Mouse (Mus musculus): ENCODE data around the gene Gm17387.

GRCm38 (mm10) chr7:141011238-141011770 lies 17.6 kb upstream of the Gm17387 start:
- no peak for TF ChIP-seq POLR2A (IDR thresholded peaks at IDR 0.05; ENCODE audit: insufficient read depth, low read depth, low read length)
- TF ChIP-seq CTCF (IDR thresholded peaks at IDR 0.05; ENCODE audit: insufficient read depth, low read depth, low read length) = no peak

All from olfactory bulb, adult 2 months (tissue).